Mouse (Mus musculus): ENCODE data around the gene Pgm2.

DNA sequence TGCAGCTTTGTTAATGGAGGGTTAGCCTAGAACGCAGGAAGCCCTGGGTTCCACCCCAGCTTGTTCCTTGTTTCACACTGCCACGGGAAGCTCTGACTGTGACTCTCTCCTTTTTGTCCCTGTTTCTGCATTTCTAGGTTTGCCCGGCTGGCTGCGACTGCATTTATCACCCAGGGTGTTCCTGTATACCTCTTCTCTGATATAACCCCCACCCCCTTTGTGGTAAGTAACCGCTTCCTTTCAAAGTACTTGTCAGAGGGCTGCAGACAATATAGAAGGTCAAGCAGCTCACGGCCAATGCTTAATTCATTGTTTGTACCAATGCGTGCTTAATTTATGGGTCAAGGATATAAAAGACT is 9.9 kb downstream of the Pgm2 start:
- TF ChIP-seq POLR2A (IDR thresholded peaks at IDR 0.05; ENCODE audit: insufficient read depth, low read length) = no peak
- TF ChIP-seq CTCF (IDR thresholded peaks at IDR 0.05; ENCODE audit: low read depth, low read length) = no peak
- no peak for TF ChIP-seq EP300 (IDR thresholded peaks at IDR 0.05; ENCODE audit: insufficient read depth, low read depth, low read length)
